Mouse (Mus musculus) brain, embryonic 14.5 days (tissue): ENCODE measurements around the gene Plekhg6.

Source experiments
- CTCF ChIP-seq: fragments of 200-500 bp; IDR thresholded peaks from 2 replicates; pipeline ENCODE4 v1.5.1; 2012; ENCODE audit warnings: inconsistent platforms, mild to moderate bottlenecking, moderate library complexity, borderline replicate concordance; ENCODE audit not compliant: insufficient read depth, insufficient read length; ENCODE audit errors: extremely low read depth
- POLR2A ChIP-seq: fragments of 200-500 bp; IDR thresholded peaks from 2 replicates; pipeline ENCODE4 v1.6.1; 2012; ENCODE audit warnings: mild to moderate bottlenecking, inconsistent platforms, borderline replicate concordance; ENCODE audit not compliant: poor library complexity, insufficient read depth, insufficient read length, severe bottlenecking; ENCODE audit errors: extremely low read depth

DNA sequence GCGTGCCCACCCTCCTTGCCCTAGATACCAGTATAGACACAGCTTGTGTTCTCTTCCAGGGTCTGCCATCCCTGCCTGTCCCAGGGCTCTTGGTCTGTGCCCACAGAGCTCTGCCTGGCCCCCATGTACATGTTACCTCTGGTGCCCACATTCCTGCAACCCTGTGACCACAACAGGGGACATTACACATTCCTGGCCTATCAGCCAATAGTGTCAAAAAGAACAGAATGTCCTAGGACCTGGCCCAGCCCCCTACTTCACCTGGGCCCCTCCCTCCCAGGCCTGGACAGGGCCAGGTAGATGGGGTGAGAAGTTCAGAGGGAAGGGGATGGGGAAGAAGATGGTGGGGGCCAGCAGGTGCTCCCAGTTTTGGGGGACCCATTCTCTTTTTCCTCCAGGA, 60.3 kb downstream of the Plekhg6 start, which contains the start of gene Scnn1a:
- TF ChIP-seq POLR2A = no peak
- no peak for TF ChIP-seq CTCF
